Mouse (Mus musculus) testis, adult 2 months (tissue): ENCODE measurements around the gene Ppara.

Experiments
- CTCF ChIP-seq: fragments of 200-500 bp; IDR thresholded peaks from 2 replicates; pipeline ENCODE4 v1.5.1; 2012; ENCODE audit warnings: low read depth, mild to moderate bottlenecking, inconsistent platforms, low read length, moderate library complexity; ENCODE audit not compliant: control insufficient read depth, insufficient read depth, insufficient replicate concordance
- POLR2A ChIP-seq: fragments of 200-500 bp; IDR thresholded peaks from 2 replicates; pipeline ENCODE4 v1.6.1; 2012; ENCODE audit warnings: low read depth, mild to moderate bottlenecking, inconsistent platforms, low read length, moderate library complexity; ENCODE audit not compliant: control insufficient read depth

- TF ChIP-seq POLR2A (no peak), CTCF (no peak)
These were observed 45.3 kb upstream of the Ppara start for GRCm38 (mm10) chr15:85689523-85689922.
